Mouse (Mus musculus) inflammation-experienced regulatory T-cells, adult 16 weeks (primary cell): ENCODE measurements around the gene Stox1. TPM values are rescaled to one million over a fixed set of nuclear protein-coding genes. Genes with fewer than 3 reads are reported as not detected.

Experiments
- polyA plus RNA-seq: library from polyadenylated mRNA; unstranded; fragments of 100-300 nt; shearing (Covaris generic); gene quantifications from one replicate; pipeline ENCODE4 v1.2.1, GENCODE M21; 2017

The Stox1 gene
- polyA plus RNA-seq = 2.2 TPM

DNA sequence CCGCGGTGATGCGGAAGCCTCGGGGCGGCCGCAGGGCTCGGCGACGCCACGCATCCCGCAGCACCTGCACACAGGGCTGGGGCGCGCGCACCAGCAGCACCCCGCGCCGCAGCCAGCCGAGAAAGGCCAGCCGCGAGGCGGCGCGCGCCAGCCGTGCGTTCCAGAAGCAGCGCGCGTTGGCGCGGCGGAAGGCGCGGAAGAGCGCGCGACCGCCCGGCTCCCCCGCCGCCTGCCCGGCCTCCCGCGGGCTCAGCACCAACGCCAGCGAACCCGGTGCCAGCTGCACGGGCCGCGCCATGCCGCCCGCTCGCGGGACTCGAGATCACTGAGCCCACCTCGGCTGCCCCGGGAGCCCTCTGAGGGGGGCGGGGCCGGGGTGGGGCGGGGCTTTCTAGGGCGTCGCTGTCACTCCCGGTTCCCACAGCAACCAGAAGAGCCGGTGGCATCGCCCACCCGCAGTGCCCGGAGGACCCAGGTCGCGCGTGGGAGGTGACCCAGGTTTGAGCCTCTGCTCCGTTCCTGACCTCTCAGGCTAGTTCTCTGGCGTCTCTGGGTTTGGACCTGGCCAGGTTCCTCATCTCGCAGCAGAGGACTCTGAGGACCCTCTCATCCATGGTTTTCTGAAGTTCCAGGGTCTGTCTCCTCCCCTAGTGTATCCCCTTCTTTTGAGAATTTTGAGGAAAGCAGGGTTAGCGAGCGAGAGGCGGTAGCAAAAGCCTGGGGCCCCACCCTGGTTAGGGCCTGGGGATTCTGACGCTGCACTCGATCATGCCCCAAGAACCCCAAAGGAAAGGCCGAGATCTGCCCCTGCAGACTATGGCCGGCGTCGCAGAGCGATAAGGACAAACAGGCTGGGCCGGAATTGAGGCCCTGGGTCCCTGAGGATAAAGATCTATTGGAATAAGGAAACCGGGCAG, at the start of gene Stox1:
Gene Stox1, minus strand, starts transcription at position 358 of the 917 bp plus-strand sequence.

DNA sequence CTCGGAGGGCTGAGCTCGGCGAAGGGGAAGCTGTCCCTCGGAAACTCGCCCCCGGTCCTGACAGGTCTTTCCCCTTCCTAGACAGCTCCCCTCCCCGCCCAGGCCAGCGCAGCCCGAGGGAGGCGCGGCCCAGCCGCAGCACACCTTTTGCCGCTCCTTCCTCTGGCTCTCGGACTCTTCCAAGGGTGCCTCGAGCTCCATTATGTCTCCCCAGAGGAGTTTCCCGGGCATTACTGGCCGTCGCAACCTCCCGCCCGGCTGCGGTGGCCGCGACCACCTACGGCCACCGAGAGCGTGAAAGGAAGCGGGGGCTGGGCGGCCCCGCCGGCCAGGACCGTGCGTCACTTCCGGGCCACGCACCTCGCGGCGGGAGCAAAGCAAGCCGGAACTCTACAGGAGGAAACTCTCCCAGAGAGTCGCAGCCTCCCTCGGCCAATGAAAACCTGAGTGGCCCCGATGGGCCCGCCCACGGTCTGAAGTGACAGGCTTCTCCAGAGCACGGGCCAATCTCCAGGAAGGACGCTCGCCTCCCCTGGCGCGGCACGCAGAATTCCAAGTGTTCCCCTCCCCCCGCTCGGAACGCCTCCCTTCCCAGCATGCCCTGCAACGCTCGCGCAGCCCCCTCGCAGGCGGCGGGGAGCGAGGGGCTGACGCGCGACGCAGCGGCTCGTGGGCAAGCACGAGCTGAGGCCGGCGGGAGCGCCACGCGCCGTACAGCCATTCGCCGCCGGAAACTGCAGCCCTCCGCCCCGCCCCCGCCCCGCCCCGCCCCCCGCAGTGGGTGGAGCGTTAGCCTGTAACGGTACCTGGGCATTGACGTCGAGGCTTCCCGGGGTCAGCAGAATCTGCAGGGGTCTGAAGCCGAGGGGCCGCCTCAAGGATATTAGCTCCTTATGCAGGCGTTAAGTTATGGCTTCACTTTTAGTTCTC, 74.8 kb downstream of the Stox1 start, which contains the start of gene Ddx50:
Gene Ddx50, minus strand, starts transcription at position 338 of the 930 bp plus-strand sequence.

Other genes starting within 250 kb of the Stox1 start
- 95.9 TPM for gene Vps26a, start 239.3 kb downstream of the Stox1 start, polyA plus RNA-seq
- gene Srgn, start 198.7 kb downstream of the Stox1 start, polyA plus RNA-seq = 1,256 TPM
- gene Kif1bp, start 147.7 kb downstream of the Stox1 start, polyA plus RNA-seq = 8.0 TPM
- gene Ddx21, start 123.8 kb downstream of the Stox1 start, polyA plus RNA-seq = 56.4 TPM
- gene Ddx50, start 74.9 kb downstream of the Stox1 start, polyA plus RNA-seq = 164 TPM
- 140 TPM for gene Ccar1, start 66.2 kb upstream of the Stox1 start, polyA plus RNA-seq
- gene Tet1, start 182.9 kb upstream of the Stox1 start, polyA plus RNA-seq = 12.2 TPM
- 4.1 TPM for gene Slc25a16, start 194.5 kb upstream of the Stox1 start, polyA plus RNA-seq
- gene Dna2, start 220.9 kb upstream of the Stox1 start, polyA plus RNA-seq = 2.7 TPM